Mouse (Mus musculus) adrenal gland (tissue): ENCODE measurements around the gene H13.

Experiments used
- intact Hi-C: fragments of 180-260 bp; cut with DNase I; formaldehyde crosslinking; loops from one replicate; pipeline ENCODE4 v1.15.1; 2025

H13 gene

DNA sequence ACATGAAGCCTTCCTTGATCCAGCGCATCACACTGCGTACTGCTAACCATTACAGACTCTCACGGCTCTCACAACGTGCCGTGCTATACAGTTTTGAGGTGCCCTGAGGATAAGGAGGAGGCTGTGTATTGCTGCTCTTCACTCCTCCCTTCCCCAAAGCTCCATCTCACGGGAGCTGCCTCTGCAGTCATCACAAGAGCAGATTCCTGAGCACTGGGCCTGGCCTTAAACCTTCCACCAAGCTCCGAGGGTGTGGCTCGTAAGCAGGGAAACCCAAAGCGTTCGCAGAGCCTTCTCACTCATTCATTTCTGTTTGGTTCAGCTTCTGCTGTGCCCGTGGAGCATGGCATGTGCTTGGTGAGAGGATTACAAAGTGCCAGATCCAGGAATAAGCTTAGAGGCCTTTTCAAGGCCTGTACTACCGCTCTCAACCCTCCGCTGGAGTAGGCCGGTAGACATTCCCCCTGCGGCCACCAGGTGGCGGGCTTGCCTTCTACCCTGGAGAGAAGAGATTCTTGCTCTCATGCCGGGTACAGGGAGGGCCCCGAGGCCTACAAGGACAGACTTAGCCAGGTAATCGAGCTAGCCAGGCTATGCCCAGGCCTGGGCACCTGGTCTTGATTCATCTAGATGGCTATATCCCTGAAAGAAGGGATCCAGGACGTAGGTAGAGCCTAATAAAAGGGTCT is 27.4 kb downstream of the H13 start:
- intact Hi-C loops: loop anchor here (2.0 kb wide), 3 partner anchors 46 to 134 kb away; partner anchors contain the start of gene Bcl2l1

DNA sequence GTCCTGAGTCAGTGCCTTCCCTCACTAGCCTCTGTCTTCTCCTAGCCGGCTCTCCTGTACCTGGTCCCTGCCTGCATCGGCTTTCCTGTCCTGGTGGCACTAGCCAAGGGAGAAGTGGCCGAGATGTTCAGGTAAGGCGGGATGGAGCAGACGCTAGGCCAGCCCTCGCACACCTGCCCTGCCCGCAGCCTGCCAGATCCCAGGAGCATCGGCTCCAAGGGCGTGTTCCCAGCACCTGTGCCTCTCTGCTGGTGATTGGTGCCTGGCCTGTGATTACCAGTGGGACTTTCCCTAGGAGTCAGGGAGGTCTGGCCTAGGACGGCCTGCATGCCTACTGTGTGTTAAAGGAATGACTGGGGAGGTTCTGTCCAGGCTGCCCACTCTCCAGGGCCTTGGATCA is 30.9 kb downstream of the H13 start:
- intact Hi-C loops: no loop called here

- intact Hi-C loops: no loop called here
Measured at GRCm38 (mm10) chr2:152700725-152701124, 31.5 kb downstream of the H13 start.

DNA sequence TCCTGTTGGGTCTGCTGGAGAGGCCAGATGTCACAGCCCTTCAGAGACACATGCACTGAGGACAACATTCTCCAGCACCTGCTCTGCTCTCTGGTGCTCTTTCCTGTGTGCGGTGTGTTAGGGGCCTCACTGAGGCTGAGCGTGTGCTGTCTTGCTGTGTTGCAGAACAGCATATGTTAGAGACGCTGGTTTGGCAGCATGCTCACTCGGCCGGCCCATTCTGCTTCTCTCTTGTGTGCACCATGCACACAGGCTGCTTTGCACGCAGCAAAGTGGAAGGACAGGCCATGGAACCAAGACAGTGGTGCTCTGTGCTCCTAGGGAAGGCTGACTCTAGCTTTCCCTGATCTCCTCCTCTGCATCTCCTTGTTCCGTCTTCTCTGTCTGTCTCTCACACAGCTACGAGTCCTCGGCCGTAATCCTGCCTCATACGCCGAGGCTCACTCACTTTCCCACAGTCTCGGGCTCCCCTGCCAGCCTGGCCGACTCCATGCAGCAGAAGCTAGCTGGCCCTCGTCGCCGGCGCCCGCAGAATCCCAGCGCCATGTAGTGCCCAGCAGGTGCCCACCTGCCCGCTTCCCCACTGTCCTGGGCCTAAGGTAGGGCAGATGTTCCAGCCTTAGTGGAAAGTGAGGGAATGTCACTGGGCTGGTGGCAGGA is 34.5 kb downstream of the H13 start:
- intact Hi-C loops: no loop called here

DNA sequence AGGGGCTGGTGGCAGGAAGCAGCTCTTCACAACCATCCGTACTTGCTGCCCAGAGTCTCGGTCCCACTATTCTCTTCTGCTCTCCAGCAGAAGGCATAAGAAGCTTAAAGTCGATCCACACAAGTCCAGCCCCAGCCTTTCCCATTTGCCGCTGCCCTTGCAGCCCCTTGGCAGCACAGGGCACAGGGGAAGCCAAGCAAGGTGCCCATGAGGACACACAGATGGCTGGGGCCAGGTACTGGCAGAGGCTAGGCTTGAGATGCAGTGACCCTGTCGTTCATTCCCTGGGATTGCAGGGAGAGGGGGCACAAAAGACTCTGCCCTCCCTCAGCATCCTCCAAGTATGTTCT is 35.0 kb downstream of the H13 start:
- intact Hi-C loops: no loop called here

DNA sequence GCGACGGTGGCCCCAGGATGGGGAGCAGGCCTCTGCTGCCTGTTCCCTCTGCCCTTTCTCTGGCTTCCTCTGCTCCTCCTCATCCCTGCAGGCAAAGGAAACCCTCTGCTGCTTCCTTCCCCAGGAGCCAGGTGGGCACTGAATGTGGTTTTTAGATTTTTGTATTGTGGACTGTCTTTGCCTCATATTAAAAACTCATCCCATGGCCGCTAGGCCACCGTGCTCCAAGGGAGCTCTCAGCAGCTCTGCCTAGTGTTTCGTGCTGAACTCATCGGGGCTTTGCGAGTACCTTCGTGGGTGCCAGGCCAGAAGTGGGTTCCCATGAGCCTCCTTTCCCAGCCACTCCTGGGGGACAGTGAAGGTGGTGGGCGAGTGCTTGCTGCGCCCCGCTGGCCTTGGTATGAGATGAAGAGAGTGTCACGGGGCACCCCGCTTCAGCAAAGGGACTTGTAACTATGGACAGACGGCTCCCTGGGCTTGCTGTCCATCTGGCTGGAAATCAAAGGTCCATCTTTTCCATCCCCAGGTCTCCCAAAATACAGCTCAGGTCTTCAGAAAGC is 35.6 kb downstream of the H13 start:
- intact Hi-C loops: no loop called here

DNA sequence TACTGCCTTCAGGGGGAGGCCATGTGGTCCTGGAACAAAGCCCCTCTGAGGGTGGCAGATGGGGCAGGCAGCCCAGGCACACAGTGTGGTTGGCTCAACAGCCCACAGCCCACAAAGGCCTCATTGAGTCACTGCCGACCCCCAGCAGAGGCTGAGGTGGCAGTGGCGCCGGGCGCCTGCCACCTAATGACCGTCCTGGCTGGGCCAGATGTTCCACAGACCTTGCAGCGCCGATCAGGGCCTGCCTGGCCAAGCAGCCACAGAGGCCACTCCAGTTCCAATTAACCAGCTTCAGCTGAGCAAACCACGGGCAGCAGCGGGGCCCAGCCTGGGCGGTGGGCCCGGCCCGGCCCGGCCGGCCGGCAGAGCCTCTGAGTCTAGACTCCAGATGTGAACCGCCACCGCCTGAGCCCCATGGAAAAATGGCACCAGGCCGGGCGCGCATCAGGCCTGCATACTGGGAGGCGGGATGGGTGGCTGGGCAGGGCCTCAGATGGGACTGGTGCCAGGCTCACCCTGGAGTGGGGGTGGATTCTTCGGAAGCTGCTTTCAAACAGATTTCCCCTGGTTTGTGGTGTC is 36.8 kb downstream of the H13 start:
- intact Hi-C loops: no loop called here

DNA sequence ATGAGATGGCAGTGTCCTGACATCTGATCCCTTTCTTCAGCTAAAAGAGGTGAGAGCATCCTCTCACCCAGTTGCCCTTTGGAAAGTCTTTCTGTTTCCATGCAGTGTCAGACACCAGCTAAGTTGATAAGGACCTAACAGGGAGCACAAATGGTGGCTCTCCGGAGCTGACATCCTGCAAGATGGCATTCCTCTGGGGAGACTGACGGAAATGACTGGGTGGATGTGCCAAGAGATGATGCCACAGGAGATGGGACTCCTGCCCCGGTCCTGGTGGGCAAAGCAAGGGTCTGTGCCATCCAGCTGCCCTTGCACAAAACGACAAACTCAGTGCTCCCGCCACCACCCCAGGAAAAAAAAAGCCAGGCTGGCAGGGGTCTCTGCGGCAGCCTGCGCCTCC is 37.9 kb downstream of the H13 start:
- intact Hi-C loops: no loop called here

- intact Hi-C loops: no loop called here
Measured at GRCm38 (mm10) chr2:152707627-152708026, 38.4 kb downstream of the H13 start.

DNA sequence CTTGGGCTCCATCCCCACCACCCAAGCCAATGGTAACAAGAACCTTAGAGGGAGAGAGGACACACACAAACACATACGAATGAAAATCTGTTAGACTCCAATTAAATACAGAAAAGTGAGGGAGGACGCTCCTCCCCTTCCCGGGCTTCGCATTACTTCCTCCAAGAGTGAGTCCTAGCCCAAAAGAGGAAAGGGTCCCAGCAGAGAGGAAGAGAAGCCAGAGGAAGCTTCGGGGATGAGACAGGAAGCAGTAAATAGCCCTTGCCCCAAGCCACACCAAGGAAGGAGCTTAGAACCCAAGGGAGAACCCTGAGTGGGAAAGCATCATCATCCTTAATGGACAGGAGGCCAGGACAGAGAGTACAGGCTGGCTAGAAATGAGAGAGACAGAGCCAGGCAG is 39.8 kb downstream of the H13 start:
- intact Hi-C loops: no loop called here

GRCm38 (mm10) chr2:152716241-152716772 is 47.0 kb downstream of the H13 start:
- intact Hi-C loops: no loop called here

- intact Hi-C loops: no loop called here
Measured at GRCm38 (mm10) chr2:152717652-152718051, 48.4 kb downstream of the H13 start.

GRCm38 (mm10) chr2:152718076-152718475 is 48.8 kb downstream of the H13 start:
- intact Hi-C loops: no loop called here

GRCm38 (mm10) chr2:152723651-152724331 is 54.5 kb downstream of the H13 start:
- intact Hi-C loops: no loop called here

- intact Hi-C loops: no loop called here
Measured at GRCm38 (mm10) chr2:152724332-152724723, 55.1 kb downstream of the H13 start.

GRCm38 (mm10) chr2:152725178-152725750 is 56.0 kb downstream of the H13 start:
- intact Hi-C loops: no loop called here

- intact Hi-C loops: no loop called here
Measured at GRCm38 (mm10) chr2:152726213-152726612, 57.0 kb downstream of the H13 start.

GRCm38 (mm10) chr2:152726751-152727335 is 57.6 kb downstream of the H13 start:
- intact Hi-C loops: no loop called here

DNA sequence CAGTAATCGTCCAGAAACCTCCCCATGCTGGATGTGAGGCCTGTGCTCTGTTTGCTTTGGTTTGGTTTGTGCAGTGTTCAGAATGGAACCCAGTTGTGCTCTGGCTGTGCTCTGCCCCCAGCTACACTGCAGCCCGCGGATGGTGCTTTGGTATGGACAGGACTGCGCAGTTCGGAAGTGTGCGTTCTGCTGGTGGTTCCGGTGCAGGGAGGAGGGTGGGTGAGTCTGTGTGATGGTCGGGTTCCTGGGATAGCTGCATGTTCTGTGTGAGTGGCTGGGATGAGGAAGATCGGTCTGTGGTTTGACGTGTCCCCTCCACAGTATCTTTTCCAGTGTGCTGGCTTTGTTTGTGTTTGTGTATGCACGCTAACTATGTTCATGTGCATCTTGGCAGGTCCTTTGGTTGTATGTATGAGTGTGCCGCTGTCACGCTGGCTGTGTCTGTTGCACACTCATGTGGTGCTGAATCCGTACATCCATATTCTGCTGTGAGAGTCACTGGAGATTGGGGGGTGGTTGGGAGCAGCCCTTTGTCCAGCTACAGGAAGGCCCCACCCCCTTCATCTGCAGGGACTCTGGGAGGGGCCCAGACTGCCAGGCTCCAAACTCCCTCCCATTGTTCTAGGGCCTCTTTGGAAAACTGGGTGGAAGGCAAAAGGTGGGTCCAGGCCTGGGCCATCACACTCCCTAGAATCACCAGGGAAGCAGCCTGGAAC is 58.7 kb downstream of the H13 start:
- intact Hi-C loops: no loop called here

GRCm38 (mm10) chr2:152728594-152728993 is 59.3 kb downstream of the H13 start:
- intact Hi-C loops: no loop called here
